8 mouse cellular contexts compared by ENCODE assay signal in the genomic region with DNA sequence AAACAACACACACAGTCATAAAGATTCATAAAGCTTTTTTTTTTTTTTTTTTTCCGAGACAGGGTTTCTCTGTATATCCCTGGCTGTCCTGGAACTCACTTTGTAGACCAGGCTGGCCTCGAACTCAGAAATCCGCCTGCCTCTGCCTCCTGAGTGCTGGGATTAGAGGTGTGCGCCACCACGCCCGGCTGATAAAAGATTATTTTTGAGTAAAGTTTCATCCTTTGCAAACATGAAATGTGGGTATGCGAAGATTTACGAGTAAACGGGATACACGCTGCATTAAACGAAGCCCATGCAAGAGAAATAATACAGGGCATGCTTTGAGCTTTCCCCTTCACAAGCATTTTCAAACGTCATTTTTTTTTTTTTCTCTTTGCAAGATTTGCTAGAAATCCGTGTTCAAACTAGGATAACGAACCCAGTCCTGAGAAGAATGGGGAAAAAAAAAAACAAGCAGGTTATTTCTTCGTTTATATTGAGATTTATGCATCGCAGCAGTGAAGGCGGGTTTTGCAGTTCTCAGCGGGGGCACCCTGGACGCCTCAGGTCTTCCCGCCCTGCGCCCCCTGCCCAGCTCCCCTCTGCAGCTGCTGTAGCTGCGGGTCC. TPM values are rescaled to one million over a fixed set of nuclear protein-coding genes. Genes with fewer than 3 reads are reported as not detected.
DNase-seq lines count a peak whose midpoint lies in the region; ATAC-seq and TF ChIP-seq lines count a peak whose summit lies in the region.

No protein-coding gene starts in this region.

- H3K27ac ChIP-seq in forebrain, embryonic 10.5 days: peak overlapping the region; percentile 99
- H3K27ac ChIP-seq in intestine, postnatal 0 days (ENCODE audit: low read depth, low read length): peak overlapping the region; percentile 86
- H3K27ac ChIP-seq in neural tube, embryonic 13.5 days (replicated peaks): peak overlapping the region; percentile 99

- WGBS in lung, adult 2 months: 30% methylated on average over 22 of the region's 22 CpGs
- 31% methylated on average over 22 of the region's 22 CpGs for WGBS in forebrain, embryonic 10.5 days
- 22% methylated on average over 22 of the region's 22 CpGs for WGBS in intestine, postnatal 0 days
- 28% methylated on average over 22 of the region's 22 CpGs for WGBS in neural tube, embryonic 13.5 days

- no peaks in the 10 kb centered on the region for H3K9me3 ChIP-seq in forebrain, embryonic 10.5 days
- no peaks in the 10 kb centered on the region for H3K9me3 ChIP-seq in intestine, postnatal 0 days (ENCODE audit: control insufficient read depth)
- no peaks in the 10 kb centered on the region for H3K9me3 ChIP-seq in neural tube, embryonic 13.5 days

- no peak for ATAC-seq in intestine, postnatal 0 days
- no peak for ATAC-seq in neural tube, embryonic 13.5 days (ENCODE audit: low read depth)

- 0 out of 2 replicates have a peak overlapping the region, but pooled peaks have one; percentile 42 for H3K9ac ChIP-seq in intestine, postnatal 0 days (ENCODE audit: low read depth, low read length)
- peak overlapping the region; percentile 98 for H3K9ac ChIP-seq in neural tube, embryonic 13.5 days

- H3K4me1 ChIP-seq in lung, adult 2 months (ENCODE audit: control insufficient read depth, insufficient read depth, low read length): peaks cover 6% of the 10 kb centered on the region
- H3K4me1 ChIP-seq in forebrain, embryonic 10.5 days: peaks cover 53% of the 10 kb centered on the region
- H3K4me1 ChIP-seq in intestine, postnatal 0 days (replicated peaks; ENCODE audit: control insufficient read depth, insufficient read depth, low read length): no peaks in the 10 kb centered on the region
- H3K4me1 ChIP-seq in neural tube, embryonic 13.5 days (replicated peaks): peaks cover 36% of the 10 kb centered on the region

- no peak for TF ChIP-seq POLR2A in lung, adult 2 months (IDR thresholded peaks at IDR 0.05; ENCODE audit: borderline replicate concordance, extremely low read depth, low read depth, low read length)

- no peak for DNase-seq in lung, adult 2 months
- no peak for DNase-seq in lung, postnatal 14 days
- DNase-seq in forebrain, embryonic 10.5 days (ENCODE audit: extremely low spot score, low spot score): no peak
- no peak for DNase-seq in adrenal gland, adult 2 months
- DNase-seq in urinary bladder, adult 18-20 months (ENCODE audit: low spot score in 2 of 2): no peak
- DNase-seq in urinary bladder, postnatal 14 days (ENCODE audit: low spot score): no peak

- peak overlapping the region; percentile 82 for H3K4me2 ChIP-seq in intestine, postnatal 0 days (replicated peaks; ENCODE audit: low read depth)
- peak overlapping the region; percentile 69 for H3K4me2 ChIP-seq in neural tube, embryonic 13.5 days

- no peak for TF ChIP-seq CTCF in lung, adult 2 months (IDR thresholded peaks at IDR 0.05; ENCODE audit: insufficient read depth, low read length)
- no peak for TF ChIP-seq CTCF in intestine, postnatal 0 days (IDR thresholded peaks at IDR 0.05; ENCODE audit: low read depth)

- no peaks in the 10 kb centered on the region for H3K36me3 ChIP-seq in forebrain, embryonic 10.5 days (replicated peaks)
- no peaks in the 10 kb centered on the region for H3K36me3 ChIP-seq in intestine, postnatal 0 days (ENCODE audit: control insufficient read depth, insufficient read depth)
- no peaks in the 10 kb centered on the region for H3K36me3 ChIP-seq in neural tube, embryonic 13.5 days

- no peaks in the 10 kb centered on the region for H3K27me3 ChIP-seq in forebrain, embryonic 10.5 days (ENCODE audit: poor library complexity, severe bottlenecking)
- no peaks in the 10 kb centered on the region for H3K27me3 ChIP-seq in intestine, postnatal 0 days (replicated peaks; ENCODE audit: control insufficient read depth, insufficient read depth, low read length)
- H3K27me3 ChIP-seq in neural tube, embryonic 13.5 days: no peaks in the 10 kb centered on the region

- H3K4me3 ChIP-seq in lung, adult 2 months (replicated peaks; ENCODE audit: extremely low read depth, low read depth, low read length): peak overlapping the region; percentile 23
- peak overlapping the region; percentile 96 for H3K4me3 ChIP-seq in forebrain, embryonic 10.5 days
- H3K4me3 ChIP-seq in intestine, postnatal 0 days (ENCODE audit: low read depth, low read length): peak overlapping the region; percentile 99
- H3K4me3 ChIP-seq in neural tube, embryonic 13.5 days: peak overlapping the region; percentile 91

RNA-seq across cellular contexts. Expression of a gene that starts 0.5 kb away (rescaled TPM):
- 4.1 and 6.6 TPM in 2 replicates for polyA plus RNA-seq in lung, adult 2 months (2012; rRNA removed)
- polyA plus RNA-seq in forebrain, embryonic 10.5 days (2016; fragmentation: Nextera tagmentation; extraction: Ambion mirVana): 83.5 and 88.8 TPM in 2 replicates
- 75.2 and 76.0 TPM in 2 replicates for polyA plus RNA-seq in intestine, postnatal 0 days (2015; fragmentation: Nextera tagmentation; extraction: Ambion mirVana)
- 70.2 and 94.7 TPM in 2 replicates for polyA plus RNA-seq in neural tube, embryonic 13.5 days (2015; fragmentation: Nextera tagmentation; extraction: Ambion mirVana)
- 10 to 100 TPM; 19.6 to 38.1 TPM for total RNA-seq in adrenal gland, adult 2 months (2021)
- 3.5 and 4.3 TPM in 2 replicates for polyA plus RNA-seq in adrenal gland, adult 2 months (2012; rRNA removed)

RNA-seq across cellular contexts. Expression of a gene that starts 0.7 kb away (rescaled TPM):
- 0.51 and 0.83 TPM in 2 replicates for polyA plus RNA-seq in lung, adult 2 months (2012; rRNA removed)
- 4.0 and 4.1 TPM in 2 replicates for polyA plus RNA-seq in forebrain, embryonic 10.5 days (2016; fragmentation: Nextera tagmentation; extraction: Ambion mirVana)
- polyA plus RNA-seq in intestine, postnatal 0 days (2015; fragmentation: Nextera tagmentation; extraction: Ambion mirVana): 5.1 and 5.5 TPM in 2 replicates
- 2.0 and 2.2 TPM in 2 replicates for polyA plus RNA-seq in neural tube, embryonic 13.5 days (2015; fragmentation: Nextera tagmentation; extraction: Ambion mirVana)
- total RNA-seq in adrenal gland, adult 2 months (2021): 1 to 10 TPM; 3.4 to 3.5 TPM
- 0.08 and 0.12 TPM in 2 replicates for polyA plus RNA-seq in adrenal gland, adult 2 months (2012; rRNA removed)

Comparison
In these comparisons a context has a peak if more than half of its experiments do, and no peak if none do; other contexts are left out.
1. H3K4me3 ChIP-seq: peak in every context shown above with its lines; median percentile 99 in intestine, postnatal 0 days; 96 in forebrain, embryonic 10.5 days; 91 in neural tube, embryonic 13.5 days; 23 in lung, adult 2 months.